Mouse (Mus musculus): Measurements from ENCODE around the gene Proser2. TPM values are rescaled to one million over a fixed set of nuclear protein-coding genes. Genes with fewer than 3 reads are reported as not detected.

Proser2 gene
- polyA plus RNA-seq, 1 experiment: not detected

DNA sequence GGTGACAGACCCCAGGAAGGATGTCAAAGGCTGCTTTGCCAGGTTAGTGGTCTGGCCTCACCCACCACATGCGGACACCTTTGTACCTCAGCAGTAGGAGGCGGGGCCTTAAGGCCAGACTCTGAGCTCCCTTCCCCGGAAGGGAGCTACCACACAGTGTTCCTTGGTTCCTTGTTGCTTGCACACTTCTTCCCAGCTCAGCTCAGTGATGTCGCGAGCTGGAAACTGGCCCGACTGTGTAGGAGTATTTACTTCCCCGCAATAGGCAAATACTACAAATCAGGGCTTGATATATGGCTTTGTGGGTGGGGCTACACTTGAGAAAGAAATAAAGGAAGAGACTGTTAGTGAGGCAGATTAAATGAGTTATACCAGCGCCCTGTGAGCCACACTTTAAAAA lies 48.9 kb downstream of the Proser2 start:
- TF ChIP-seq CTCF (IDR thresholded peaks at IDR 0.05; ENCODE audit: low read depth, low read length) (no peak), POLR2A (IDR thresholded peaks at IDR 0.05; ENCODE audit: borderline replicate concordance, low read depth, low read length) (no peak)
- Histone ChIP-seq H3K4me3 (ENCODE audit: insufficient read depth, low read length) (no peak overlapping the region), H3K27ac (ENCODE audit: insufficient read depth, low read depth, low read length) (no peak overlapping the region), H3K4me1 (ENCODE audit: control insufficient read depth, insufficient read depth, low read length) (peaks cover 30% of the 10 kb centered on the region)

DNA sequence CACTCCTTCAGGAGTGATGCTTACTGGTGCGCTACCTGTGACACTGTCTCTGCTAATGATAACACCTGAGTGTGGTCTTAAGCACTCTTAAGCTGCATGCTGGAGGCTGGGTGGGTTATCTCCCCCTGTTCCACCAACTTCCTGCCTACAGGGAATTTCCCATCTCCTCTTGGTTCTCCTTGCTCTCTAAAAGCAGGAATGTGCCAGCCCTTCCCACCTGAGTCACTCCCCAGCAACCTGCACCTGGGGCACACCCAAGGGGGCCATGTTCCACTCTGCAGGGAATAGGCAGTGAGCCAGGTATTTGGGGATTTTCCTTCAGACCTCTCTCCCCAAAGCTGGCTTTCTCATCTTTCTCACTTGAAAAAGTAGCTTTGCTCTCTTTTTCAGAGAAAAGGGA lies 50.0 kb downstream of the Proser2 start:
- Histone ChIP-seq H3K4me3 (ENCODE audit: insufficient read depth, low read length) (no peak overlapping the region), H3K27ac (ENCODE audit: insufficient read depth, low read depth, low read length) (no peak overlapping the region), H3K4me1 (ENCODE audit: control insufficient read depth, insufficient read depth, low read length) (peaks cover 25% of the 10 kb centered on the region)
- TF ChIP-seq CTCF (IDR thresholded peaks at IDR 0.05; ENCODE audit: low read depth, low read length) (no peak), POLR2A (IDR thresholded peaks at IDR 0.05; ENCODE audit: borderline replicate concordance, low read depth, low read length) (no peak)

DNA sequence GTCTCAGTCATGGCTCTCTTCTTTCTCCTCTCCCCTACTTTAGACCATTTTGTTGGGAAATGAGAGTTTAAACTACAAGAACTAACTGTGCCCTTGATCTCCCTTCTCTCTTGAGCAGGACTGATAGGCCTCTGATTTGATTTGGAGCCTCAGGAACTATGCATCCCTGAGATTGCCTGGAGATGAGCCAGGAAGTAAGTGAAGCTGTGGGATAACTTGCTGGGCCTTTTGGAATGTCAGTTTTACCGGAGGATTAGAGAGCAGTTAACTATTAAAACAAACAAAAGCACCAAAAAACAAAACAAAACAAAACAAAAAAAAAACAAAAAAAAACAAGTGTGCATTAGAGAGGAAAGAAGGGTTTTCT lies 54.5 kb downstream of the Proser2 start:
- no peak for TF ChIP-seq CTCF (IDR thresholded peaks at IDR 0.05; ENCODE audit: low read depth, low read length)
- TF ChIP-seq POLR2A (IDR thresholded peaks at IDR 0.05; ENCODE audit: borderline replicate concordance, low read depth, low read length): no peak
- no peaks in the 10 kb centered on the region for H3K4me1 ChIP-seq (ENCODE audit: control insufficient read depth, insufficient read depth, low read length)
- H3K4me3 ChIP-seq (ENCODE audit: insufficient read depth, low read length): no peak overlapping the region
- H3K27ac ChIP-seq (ENCODE audit: insufficient read depth, low read depth, low read length): no peak overlapping the region

DNA sequence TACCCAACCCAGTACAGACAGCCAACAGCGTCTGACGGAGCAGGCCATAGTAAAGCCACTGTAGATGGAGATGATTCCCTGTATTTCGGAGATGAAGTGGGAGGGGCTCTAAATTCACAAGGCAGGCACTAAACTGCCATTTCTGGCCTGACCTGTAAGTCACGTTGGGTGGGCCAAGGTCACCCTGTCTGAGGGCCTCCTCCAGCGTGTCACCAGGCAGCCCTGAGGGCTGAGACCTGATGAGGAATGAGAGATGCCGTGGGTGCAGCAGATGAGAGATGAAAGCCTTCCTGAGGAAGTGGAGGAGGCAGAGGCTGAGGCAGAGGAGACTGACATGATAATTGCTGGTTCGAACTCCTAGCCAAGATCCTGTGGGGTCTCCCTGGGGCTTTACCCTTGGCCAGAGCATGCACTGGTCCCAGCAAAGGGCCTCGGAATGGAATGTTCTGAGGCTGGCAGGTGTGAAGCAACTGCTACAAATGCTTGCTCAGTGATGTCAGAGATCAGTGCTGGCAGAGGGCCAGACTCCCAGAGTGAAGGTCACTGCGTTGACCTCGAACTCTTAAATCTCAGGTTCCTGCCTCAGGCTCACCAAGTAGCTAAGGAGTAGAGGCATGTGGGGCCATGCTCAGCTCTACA lies 55.0 kb downstream of the Proser2 start:
- H3K4me3 ChIP-seq (ENCODE audit: insufficient read depth, low read length): no peak overlapping the region
- H3K27ac ChIP-seq (ENCODE audit: insufficient read depth, low read depth, low read length): no peak overlapping the region
- no peak for TF ChIP-seq POLR2A (IDR thresholded peaks at IDR 0.05; ENCODE audit: borderline replicate concordance, low read depth, low read length)
- TF ChIP-seq CTCF (IDR thresholded peaks at IDR 0.05; ENCODE audit: low read depth, low read length): no peak
- H3K4me1 ChIP-seq (ENCODE audit: control insufficient read depth, insufficient read depth, low read length): no peaks in the 10 kb centered on the region

DNA sequence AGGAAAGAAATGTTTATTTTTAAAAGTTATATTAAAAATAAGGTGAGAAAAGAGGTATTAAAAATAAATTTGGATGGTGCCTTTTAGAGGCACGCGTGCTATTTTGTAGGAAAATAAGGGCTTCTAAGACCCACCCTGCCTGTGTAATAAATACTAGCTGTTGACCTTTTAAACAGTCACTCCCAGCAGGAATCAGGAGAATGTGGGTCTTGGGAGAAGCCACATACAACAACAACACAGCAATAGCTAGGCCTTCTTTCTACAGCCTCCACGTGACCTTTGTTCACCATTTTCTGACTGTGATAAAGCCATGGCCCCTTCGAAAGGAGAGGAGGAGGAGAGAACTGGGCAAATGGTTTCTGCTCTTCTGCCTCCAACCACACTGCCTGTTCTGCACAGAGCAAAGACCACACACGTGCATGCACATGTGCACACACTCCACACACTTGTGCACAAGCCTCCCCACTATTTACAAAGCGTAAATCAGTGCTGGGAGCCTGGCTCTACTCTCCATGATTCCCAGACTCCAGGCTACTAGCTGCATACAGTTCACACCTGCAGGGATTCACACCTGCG lies 57.2 kb downstream of the Proser2 start:
- H3K4me1 ChIP-seq (ENCODE audit: control insufficient read depth, insufficient read depth, low read length): no peaks in the 10 kb centered on the region
- H3K4me3 ChIP-seq (ENCODE audit: insufficient read depth, low read length): no peak overlapping the region
- H3K27ac ChIP-seq (ENCODE audit: insufficient read depth, low read depth, low read length): no peak overlapping the region
- TF ChIP-seq CTCF (IDR thresholded peaks at IDR 0.05; ENCODE audit: low read depth, low read length) (no peak), POLR2A (IDR thresholded peaks at IDR 0.05; ENCODE audit: borderline replicate concordance, low read depth, low read length) (no peak)

DNA sequence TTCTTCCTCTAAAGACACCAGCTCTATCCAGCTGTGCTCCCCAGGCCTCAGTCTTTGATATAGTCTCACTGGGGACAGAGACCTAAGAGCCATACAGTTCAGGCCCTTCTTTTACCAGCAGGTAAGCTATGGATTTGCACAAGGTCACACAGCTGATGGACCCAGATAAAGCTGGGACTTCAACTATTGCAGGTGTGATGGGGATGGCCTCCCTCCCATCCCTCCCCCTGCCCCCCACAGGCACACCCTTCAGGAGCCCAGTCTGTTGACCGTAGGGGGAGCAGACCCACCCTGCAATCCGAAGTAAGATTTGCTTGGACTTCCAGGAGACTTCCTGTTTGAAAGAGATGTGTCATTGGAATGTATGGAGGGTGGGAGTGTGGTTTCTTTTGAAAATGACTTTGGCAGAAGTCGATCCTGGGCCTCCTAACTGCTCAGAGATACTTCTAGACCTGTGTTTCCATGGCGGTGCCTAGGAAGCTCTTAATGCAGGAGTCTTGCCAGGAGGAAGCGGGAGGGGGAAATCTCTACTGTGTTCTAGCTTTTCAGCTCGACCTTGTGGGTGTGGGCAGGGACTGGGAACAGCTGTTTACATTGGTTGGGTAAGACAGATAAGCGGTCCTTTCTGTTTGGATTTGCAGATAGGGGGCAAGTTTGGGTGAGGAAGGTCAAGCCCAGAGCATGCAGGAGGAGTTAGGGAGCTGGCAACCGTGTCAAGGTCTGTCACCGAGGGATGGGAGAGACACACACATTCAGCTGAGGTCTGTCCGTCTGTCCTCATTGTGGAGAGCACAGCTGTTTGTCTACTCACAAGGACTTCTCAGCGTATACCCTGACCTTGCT lies 58.2 kb downstream of the Proser2 start:
- no peak overlapping the region for H3K4me3 ChIP-seq (ENCODE audit: insufficient read depth, low read length)
- TF ChIP-seq CTCF (IDR thresholded peaks at IDR 0.05; ENCODE audit: low read depth, low read length): no peak
- TF ChIP-seq POLR2A (IDR thresholded peaks at IDR 0.05; ENCODE audit: borderline replicate concordance, low read depth, low read length): no peak
- no peaks in the 10 kb centered on the region for H3K4me1 ChIP-seq (ENCODE audit: control insufficient read depth, insufficient read depth, low read length)
- no peak overlapping the region for H3K27ac ChIP-seq (ENCODE audit: insufficient read depth, low read depth, low read length)

DNA sequence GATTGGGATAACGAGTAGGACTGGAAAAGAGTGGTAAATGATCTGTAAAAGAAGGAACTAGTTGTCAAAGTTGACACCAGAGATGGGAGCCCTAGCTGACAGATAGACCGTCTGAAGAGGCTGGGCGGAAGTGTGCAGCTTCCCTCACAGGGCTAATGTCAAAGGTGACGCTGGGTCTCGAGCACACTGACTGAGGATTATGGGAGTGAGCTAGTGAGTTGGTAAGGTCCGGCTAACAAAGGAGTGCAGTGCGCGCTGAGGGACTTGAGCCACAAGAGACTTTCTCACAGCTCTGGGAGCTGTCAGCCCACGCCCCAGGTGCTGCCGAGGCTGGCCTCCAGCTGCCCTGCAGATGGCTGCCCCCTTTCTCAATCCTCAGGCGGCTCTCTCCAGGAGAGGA lies 59.1 kb downstream of the Proser2 start:
- no peaks in the 10 kb centered on the region for H3K4me1 ChIP-seq (ENCODE audit: control insufficient read depth, insufficient read depth, low read length)
- H3K27ac ChIP-seq (ENCODE audit: insufficient read depth, low read depth, low read length): no peak overlapping the region
- no peak overlapping the region for H3K4me3 ChIP-seq (ENCODE audit: insufficient read depth, low read length)
- TF ChIP-seq POLR2A (IDR thresholded peaks at IDR 0.05; ENCODE audit: borderline replicate concordance, low read depth, low read length): no peak

DNA sequence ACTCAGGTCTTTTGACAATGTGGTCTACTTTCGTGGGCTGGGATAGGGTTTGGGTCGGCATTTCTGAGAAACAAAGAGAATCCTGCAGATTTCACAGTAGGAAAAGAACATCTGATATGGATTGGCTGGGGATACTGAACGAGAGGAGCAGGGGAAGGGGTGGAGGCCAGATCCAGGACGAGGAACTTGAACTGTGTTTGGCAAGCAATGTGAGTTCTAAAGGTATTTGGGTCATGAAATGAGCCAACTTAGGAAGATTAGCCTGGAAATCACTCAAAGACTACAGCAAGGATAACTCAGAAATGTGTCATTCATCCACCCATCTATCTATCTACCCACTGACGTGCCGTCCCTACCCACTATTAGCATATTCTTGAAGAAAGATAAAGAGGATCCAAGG lies 62.7 kb downstream of the Proser2 start:
- Histone ChIP-seq H3K4me3 (ENCODE audit: insufficient read depth, low read length) (no peak overlapping the region), H3K27ac (ENCODE audit: insufficient read depth, low read depth, low read length) (no peak overlapping the region), H3K4me1 (ENCODE audit: control insufficient read depth, insufficient read depth, low read length) (no peaks in the 10 kb centered on the region)
- no peak for TF ChIP-seq POLR2A (IDR thresholded peaks at IDR 0.05; ENCODE audit: borderline replicate concordance, low read depth, low read length)
- TF ChIP-seq CTCF (IDR thresholded peaks at IDR 0.05; ENCODE audit: low read depth, low read length): no peak

DNA sequence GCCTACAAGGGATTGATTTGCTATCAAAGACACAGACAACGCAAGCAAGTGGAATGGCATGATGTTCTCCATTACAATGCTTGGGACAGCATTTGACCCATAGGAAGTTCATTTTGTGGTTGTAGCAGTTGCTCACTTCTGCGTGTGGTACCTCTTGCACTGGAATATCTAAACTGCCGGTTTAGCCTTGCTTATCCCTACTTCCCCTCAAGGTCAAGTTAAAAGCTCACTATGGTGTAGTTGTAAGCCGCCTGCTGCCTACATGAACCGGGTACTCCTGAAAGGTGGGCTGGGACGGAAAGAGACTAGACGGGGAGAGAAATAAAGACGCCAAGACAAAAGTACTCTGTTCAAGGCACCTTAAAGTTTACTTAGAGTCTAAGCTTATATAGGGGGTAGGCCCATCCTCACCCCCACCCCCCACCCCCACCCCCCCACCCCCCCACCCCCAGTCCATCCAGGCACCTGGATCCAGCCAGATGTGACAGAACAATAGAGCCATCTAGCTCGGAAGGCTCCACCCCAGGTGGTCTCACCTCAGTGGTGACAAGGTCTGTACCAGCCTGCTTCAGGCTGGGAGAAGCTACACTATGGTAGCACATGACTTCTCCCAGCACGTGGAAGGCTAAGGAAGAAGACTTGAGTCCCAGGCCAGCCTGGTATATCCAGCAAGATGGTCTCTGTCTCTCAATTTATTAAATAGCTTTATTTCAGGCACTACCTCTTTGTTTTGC lies 69.8 kb downstream of the Proser2 start:
- Histone ChIP-seq H3K4me3 (ENCODE audit: insufficient read depth, low read length) (no peak overlapping the region), H3K4me1 (ENCODE audit: control insufficient read depth, insufficient read depth, low read length) (no peaks in the 10 kb centered on the region), H3K27ac (ENCODE audit: insufficient read depth, low read depth, low read length) (no peak overlapping the region)
- TF ChIP-seq POLR2A (IDR thresholded peaks at IDR 0.05; ENCODE audit: borderline replicate concordance, low read depth, low read length) (no peak), CTCF (IDR thresholded peaks at IDR 0.05; ENCODE audit: low read depth, low read length) (no peak)
